Mouse (Mus musculus) left cerebral cortex, postnatal 10 days (tissue): ENCODE measurements around the gene Amn. TPM values are rescaled to one million over a fixed set of nuclear protein-coding genes. Genes with fewer than 3 reads are reported as not detected.
A peak's percentile ranks its signal among the peaks of the same experiment; 100 is the strongest.

Source experiments
- DNase-seq, 2 experiments: peaks; one replicate each; pipeline ENCODE4 v3.0.0; 2021 to 2022; ENCODE audit warnings: low spot score in 2 of 2, mixed read lengths in 1 of 2; ENCODE audit errors: extremely low spot score in 1 of 2
- intact Hi-C: fragments of 180-260 bp; cut with DNase I; formaldehyde crosslinking; loops from one replicate; pipeline ENCODE4 v1.15.1; 2025
- total RNA-seq, 2 experiments: library from RNA; stranded (reverse); gene quantifications; 2 replicates each; pipeline ENCODE4 v1.2.3; 2021

Gene Amn
- total RNA-seq, 2 experiments from 2014 or later = 24.5 to 29.4 TPM

DNA sequence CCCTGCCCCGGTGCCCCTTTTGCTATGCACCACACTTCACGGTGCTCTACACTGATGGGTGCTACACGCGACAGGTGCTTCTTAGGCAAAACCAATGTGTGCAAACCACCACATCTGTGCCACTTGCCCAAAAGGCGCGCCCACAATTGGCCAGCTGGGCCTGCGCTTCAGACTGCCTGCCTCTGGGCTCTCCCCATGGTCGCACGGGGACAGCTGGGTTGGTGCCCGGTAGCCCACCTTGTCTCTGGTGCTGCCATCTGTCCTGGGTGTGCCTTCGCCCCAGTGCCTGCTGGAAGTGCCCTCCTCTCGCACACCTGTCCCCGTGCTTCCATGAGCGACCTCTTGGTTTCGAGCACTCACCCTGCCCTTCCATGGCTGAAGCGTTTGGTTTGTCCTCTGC is 7.2 kb upstream of the Amn start:
- DNase-seq = no peak
- intact Hi-C loops = no loop called here

DNA sequence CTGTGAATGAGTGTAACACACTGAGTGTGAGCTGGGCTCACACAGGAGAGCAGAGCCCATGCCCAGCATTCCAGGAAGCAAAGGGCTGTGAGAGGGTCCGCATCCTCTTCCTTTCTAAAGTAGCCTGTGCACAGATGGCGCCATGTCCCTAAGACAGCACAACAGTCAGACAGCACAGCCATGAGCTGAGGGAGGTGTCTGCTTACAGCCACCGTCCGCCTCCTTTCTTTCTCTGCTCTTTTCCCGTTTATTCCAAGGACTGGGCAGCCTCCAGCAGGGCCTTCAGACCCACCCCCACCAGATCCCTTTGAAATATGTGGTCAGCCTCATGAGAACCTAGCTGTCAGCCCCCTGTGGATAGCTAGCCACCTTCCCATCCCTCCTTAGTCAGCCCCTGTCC is 5.7 kb upstream of the Amn start:
- intact Hi-C loops = no loop called here
- no peak for DNase-seq

DNA sequence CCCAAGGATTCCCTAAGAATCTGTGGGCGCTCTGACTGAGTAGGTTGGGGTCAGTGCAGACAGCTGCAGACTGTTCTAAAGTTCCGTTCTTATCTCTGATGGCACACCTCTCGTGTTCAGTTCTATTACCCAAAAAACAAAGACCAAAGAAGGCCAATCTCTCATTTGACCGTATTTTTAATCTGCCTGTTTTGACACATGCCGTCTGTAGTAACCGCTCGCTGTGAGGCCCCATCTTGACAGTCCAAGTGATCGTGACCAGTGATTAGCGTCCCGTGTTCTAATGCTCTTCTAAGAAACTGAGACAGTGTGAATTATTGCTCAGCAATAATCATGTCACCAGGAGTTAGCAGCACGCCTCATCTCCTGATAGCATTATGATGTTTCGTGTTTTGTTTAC is 4.3 kb upstream of the Amn start:
- intact Hi-C loops = no loop called here
- no peak for DNase-seq

DNA sequence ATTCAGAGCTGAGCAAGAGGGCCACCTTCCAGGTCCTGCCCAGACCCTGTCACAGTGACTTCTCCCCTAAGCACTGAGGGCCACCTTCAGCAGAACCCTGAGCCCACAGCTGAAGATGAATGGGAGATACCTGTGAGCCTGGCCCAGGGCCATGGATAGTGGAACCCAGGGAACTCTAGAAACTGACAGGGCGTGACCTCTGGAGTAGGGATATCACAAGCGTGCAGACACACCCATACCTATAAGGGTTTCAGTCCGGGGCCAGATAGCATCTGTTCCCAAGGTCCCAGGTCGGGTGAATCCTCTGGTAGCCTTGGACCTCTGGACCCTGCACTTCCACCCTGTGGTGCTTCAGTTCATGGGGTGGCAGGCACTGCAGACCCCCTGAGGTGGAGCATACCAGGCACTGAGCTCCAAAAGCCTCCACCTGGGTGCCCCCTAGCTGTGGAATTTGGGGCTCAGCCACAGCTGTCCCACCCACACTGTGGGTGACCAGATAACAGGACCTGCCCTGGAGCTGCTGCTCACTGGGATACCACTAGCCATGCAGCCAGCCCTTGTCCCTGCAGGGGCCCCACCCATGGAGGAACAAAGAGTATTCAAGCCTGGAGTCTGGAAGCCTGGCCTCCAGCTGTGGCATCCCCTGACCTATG is 3.1 kb upstream of the Amn start:
- intact Hi-C loops = no loop called here
- DNase-seq = no peak

DNA sequence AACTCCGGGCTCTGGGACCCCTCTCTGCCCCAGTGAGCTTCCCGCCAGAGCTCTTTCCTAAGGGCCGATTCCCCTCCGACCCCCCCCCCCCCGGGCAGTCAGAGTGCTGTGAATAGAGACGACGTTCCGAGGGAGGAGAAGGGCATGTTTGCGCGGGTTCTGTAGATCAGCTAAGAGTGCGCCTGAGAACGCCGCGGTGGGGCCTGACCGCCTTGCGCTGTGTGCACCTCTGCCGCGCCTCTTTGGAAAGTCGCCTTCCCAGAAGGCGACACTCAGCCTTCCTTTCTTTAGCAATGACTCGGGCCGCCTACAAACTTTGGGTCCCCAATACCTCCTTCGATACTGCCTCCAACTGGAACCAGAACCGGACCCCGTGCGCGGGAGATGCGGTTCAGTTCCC is 511 bp downstream of the Amn start:
- DNase-seq = no peak
- intact Hi-C loops = no loop called here

DNA sequence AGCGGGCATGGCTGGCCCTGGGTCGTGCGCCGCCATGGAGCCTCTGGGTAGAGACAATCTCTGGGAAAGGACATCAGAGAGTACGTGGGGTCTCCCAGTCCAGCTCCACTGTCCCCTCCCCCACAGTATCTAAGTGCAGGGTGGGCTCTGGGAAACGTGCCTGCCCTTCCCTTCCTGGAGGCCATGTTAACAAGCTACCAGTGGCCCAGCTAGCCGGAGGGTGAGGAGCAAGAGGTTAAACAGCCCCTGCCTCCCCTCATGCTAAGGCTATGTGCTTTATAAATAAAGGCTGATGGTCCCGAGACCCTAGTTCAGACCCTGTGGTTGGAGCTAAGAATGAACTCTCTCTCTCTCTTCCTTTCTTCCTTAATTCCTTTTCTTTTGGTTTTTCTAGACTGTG is 1.1 kb downstream of the Amn start:
- intact Hi-C loops = no loop called here
- DNase-seq = no peak

DNA sequence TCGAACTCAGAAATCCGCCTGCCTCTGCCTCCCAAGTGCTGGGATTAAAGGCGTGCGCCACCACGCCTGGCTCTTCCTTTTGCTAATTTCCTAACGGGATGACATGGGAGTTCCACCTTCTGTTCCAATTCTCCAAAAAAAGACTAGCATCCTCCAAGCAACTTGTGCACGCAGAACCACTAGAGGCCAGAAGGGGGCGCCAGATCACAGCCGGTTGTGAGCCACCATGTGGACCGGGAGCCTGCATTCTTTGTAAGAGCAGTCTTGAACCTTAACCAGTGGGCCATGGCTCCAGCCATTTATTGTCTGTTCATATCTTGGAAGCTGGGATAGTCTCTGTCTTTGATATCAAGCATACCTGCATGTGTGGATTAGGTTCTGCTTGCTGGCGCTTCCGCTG is 1.5 kb downstream of the Amn start:
- intact Hi-C loops = no loop called here
- peak; percentile 77 to 83 for DNase-seq

DNA sequence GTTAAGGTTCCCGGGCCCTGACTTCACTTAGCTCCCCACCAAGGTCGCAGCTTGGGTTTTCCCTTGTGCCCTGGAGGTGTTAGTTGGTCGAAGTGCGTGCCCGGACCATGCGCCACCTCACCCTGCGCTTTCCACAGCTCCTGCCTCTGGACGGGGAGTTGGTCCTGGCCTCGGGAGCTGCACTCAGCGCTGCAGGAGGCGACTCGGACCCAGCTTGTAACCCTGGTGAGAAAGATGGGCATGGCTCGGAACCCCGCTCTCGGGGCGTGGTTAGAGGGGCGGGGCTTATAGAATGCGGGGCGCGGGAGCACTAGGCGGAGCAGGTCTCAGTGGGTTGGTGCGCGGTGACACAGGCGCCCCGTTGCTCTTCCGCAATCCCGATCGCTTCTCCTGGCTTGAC is 3.1 kb downstream of the Amn start:
- intact Hi-C loops = no loop called here
- DNase-seq = no peak

DNA sequence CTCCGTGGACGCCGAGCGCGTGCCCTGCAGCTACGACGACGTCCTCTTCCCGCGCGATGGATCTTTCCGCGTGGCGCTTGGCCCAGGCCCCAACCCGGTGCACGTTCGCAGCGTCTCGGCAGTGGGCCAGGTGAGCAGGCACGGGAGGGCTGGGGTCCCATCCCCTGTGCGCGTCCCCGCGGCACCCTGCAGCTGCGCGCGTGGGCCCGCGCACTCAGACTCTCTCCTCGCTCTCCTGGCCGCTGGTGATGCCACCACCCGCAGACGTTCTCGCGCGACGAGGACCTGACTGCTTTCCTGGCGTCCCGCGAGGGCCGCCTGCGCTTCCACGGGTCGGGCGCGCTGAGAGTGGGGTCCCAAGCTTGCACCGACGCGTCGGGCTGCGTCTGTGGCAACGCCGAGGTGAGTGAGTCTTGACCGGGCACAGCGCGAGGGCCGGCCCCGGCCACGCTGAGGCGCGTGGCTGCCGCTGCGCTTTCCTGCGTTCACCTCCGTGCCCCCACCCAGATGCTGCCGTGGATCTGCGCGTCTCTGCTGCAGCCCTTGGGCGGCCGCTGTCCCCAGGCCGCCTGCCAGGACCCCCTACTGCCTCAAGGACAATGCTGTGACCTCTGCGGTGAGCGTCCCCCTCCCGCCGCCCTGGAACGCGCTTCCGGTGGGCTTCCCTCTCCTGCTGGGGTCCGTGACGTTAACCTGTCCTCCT is 3.7 kb downstream of the Amn start:
- intact Hi-C loops = no loop called here
- peak in 1 of 2 experiments; percentile 62 for DNase-seq

DNA sequence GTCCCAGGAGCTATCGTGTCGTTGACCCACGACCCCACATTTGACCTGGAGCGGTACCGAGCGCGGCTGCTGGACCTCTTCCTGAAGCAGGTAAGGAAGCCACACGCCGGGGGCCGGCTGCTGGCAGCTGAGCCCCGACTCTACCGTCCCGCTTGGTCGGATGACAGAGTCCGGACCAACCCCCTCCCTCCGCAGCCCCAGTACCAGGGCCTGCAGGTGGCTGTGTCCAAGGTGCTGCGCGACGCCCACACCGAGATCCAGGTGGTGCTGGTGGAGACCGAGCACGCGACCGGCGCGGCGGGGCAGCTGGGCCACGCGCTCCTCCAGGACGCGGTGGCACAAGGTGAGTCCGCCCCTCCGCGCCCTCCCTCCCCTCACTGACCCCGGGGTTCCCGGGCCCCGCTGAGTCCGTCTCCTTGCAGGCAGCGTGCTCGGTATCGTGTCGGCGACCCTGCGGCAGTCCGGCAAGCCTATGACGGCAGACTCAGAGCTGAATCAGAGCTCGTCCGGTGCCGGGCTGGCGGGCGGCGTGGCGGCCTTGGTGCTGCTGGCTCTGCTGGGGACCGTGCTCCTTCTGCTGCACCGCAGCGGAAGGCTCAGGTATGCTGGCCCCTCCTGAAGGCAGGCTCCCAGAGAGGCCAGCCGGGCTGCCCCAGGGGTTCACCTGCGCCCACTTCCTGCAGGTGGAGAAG is 4.4 kb downstream of the Amn start:
- DNase-seq = no peak
- intact Hi-C loops = no loop called here

DNA sequence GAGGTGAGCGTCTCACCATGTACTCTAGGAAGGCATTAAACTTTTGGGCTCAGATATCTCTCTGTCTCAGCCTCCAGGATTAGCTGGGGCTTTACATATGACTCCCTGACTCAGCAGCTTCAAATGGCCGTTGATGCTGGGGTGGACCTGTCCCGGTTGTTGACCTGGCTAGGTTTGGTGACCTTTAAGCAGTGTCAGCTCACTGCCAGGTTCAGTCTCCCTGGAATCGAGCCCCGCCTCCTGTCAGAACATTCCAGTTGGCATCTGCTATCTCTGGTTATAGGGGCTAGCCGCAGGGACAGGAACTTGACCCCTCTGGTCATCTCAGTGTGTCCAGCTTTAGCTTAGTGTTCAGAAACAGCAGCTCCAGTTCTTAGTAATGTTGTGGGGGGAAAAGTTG is 5.5 kb downstream of the Amn start:
- no peak for DNase-seq
- intact Hi-C loops = no loop called here

DNA sequence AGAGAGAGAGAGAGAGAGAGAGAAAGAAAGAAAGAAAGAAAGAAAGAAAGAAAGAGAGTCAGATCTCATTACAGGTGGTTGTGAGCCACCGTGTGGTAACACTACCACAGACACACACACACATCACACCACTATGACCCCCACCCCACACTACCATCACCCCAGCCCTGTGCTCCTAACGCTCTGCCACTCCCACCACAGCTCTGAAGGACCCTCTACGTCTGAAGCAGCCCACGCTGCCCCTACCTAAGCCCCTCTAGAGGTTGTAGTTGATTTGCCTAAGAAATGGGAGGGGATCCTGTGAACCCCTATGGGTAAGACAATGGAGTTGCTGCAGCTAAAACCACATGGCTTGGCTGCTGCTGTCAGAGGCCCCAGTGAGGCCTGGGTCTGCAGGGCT is 12.7 kb downstream of the Amn start:
- intact Hi-C loops = no loop called here
- DNase-seq = no peak

DNA sequence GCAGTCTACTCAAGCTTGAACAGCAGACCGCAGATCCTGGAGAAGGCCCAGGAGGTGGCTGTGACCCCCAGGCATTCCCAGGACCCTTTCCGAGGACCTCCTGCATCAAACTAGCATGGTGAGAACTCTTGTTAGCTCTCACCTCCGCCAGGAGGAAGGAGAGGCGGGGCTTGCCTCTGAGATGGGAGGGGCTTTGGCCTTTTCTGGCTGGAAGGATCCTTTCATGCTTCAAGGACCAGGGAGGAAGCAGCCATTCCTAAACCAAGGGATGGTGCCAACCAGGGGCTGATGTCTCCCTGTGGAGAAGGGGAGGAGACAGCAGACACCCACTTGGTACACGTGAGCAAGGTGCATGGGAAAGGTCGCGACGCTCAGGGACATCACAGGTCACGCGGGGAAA is 13.6 kb downstream of the Amn start:
- DNase-seq = no peak
- intact Hi-C loops = no loop called here

DNA sequence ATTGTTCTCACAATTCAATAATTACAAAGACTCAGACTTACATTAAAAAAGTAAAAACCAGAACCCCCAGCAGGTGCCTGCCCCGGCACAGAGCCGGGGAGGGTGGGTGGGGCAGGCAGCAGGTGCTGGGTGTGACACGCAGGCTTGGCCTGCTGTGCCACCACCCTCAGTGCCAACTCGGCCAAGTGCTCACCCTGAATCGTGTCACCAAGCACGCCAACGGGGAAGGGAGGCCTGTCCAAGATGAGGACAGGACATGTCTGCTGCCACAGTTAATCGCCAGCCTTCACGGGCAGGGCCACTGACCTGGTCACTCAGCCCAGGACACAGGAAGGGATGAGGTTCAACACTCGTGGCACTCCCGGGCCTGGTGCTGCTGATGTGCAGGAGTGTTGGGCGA is 22.1 kb downstream of the Amn start:
- DNase-seq = no peak
- intact Hi-C loops = no loop called here

DNA sequence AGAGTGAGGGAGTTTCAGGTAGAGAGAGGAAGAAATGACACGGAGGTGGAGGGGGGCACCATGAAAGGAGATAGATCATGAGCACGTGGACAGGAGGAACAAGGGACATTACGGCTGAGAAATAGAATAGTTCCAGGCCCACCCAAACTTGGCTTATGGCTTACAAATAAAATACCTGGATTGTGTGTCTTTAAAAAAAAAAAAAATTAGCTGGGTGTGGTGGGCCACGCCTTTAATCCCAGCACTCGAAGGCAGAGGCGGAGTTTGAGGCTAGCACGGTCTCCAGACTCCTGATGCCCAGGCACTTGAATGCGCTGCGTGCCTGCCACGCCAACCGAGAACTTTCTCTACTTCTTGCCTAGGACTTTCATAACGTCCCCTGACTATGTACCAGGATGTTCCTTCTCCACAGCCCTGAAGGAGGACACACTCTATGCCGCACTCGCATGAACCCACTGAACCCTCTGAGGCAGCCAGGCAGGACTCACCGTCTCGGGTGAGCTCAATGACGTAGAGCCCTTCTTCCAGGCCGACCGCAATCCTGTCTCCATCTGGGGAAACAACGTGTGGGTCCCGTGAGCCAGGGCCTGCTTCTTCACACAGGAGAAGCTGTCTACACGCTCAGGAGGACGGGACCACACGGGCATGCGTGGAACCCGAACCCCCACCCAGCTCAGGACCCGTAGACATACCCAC is 30.6 kb downstream of the Amn start:
- intact Hi-C loops = no loop called here
- no peak for DNase-seq

DNA sequence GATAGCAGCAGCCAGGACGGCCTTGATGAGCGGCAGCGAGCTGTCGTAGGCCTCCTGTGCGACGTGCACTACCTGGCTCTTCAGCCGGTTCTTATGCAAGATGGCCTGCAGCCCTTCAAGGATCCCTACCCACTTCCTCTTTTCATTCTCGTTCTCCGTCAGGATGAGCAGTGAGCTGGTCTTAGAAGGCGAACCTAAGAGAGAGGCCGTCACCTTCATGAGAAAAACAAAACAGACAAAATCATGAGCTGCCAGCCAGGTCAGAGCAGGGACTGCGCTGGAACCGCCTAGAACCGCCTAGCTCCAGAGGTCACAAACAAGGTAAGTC is 31.1 kb downstream of the Amn start:
- no peak for DNase-seq
- intact Hi-C loops = no loop called here

DNA sequence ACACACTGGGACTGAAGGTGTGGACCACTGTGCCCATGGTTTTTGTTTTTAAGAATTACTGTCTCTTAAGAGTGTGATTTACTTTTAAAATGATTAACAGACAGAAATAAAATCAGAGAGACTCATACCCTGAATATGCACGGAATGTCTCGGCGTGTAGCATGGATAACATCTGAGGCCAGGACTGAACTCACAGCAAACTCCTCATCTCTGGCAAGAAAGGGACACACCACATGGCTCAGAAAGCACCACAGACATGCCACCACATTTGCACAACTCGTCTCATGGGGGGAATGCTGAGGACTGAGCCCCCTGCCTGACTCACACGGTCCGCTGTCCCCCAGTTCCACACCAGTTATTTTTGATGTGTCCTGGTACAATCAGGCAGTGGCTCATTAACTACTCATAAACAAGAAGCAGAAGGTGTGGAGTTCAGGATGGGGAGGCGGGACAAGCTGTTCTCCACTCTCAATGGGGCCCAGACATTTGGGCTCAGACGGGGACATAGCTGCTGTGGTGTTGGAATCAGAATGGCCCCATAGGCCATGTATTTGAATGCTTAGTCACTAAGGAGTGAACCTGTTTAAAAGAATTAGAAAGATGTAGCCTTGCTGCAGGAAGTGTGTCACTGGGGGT is 32.9 kb downstream of the Amn start:
- intact Hi-C loops = no loop called here
- DNase-seq = no peak

DNA sequence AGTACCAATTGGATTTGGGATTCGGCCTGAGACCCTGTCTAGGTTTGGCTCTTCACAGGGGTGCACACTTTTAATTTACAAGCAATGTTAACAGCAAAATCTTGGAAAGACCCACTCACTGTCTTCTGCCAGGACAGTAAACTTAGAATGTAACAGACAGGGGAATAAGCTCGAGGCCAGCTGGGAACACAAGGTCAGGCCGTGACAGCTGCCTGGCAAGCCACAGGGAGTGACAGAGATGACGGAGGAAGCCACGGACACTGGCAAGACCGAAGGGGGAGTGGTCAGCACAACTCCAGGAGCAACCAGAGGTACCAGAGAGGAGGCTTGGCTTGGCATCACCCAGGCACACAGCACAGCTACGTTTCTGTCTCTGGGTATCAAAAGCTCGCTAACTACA is 35.9 kb downstream of the Amn start:
- intact Hi-C loops = no loop called here
- DNase-seq = no peak

DNA sequence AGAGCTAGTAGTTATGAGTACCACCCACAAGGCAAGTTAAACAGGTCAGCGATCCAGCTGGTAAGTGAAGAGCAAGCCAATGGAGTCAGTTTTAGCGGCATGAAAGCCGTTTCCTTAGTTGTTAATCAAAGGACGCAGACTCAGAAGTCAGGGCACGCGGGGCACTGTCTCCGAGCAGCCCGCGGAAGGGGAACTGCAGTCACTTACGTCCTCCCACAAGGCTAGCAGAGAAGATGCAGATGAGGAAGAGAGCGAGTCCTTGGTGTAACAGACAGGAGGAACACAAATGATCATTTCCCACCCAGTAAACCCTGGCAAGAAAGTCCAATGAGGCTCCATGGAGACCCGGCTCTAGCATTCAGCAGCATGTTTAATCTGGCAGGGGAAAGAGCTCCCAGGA is 38.4 kb downstream of the Amn start:
- no peak for DNase-seq
- intact Hi-C loops = no loop called here

DNA sequence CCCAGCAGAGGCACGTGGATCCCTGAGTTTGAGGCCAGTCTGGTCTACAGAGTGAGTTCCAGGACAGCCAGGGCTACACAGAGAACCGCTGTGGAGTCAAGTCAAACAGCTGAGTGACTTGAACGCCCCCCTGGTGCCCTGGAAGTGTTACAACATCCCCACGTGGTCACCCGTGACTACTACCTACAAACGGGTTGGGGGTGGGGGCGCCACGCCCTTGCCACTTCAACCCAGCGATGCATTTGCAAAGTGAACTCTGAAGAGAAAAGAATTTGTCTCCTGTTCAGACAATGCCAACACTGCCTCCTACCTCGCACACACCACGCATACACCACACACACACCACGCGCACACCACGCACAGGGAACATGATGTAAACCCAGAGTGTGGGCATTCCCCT is 39.0 kb downstream of the Amn start:
- intact Hi-C loops = no loop called here
- DNase-seq = no peak
